13 mouse cellular contexts compared by ENCODE assay signal in the genomic region with DNA sequence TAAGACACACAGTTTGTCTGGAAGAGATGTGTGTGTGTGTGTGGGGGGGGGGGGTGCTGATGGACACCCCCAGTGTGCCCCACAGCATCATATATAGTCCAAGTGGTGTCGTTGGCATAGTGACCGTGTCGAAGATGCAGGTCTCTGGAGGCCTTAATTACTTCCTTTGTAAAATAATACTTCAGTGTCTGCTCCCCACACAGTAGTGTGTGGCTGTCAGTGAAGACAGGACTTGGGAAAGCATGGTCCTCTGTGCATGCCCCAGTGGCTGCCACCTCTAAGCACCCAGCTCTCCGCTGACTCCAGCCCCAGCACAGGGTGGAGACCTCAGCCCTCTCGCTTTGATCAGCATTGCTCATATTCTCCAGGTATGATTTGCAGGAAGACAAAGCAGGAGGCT.
DNase-seq lines count a peak whose midpoint lies in the region; ATAC-seq and TF ChIP-seq lines count a peak whose summit lies in the region.
"Had no signal": no experiment of that assay in that cellular context is flagged by ENCODE, and none has a peak within 500 bp of the region (broad histone marks: within the 10 kb centered on the region; RNA-seq: fewer than 3 reads in every experiment).

No protein-coding gene starts in this region.

- H3K4me3 ChIP-seq in hindbrain, embryonic 11.5 days (ENCODE audit: low read depth, low read length) = no peak overlapping the region
- no peak overlapping the region for H3K4me3 ChIP-seq in hindbrain, embryonic 10.5 days
- H3K4me3 ChIP-seq in lung, embryonic 14.5 days (ENCODE audit: low read depth, low read length) = no peak overlapping the region
- no peak overlapping the region for H3K4me3 ChIP-seq in liver, embryonic 13.5 days (replicated peaks)
- no peak overlapping the region for H3K4me3 ChIP-seq in stomach, embryonic 15.5 days (replicated peaks)
- H3K4me3 ChIP-seq: forebrain, embryonic 12.5 days; heart, embryonic 13.5 days had no signal

- H3K9ac ChIP-seq in hindbrain, embryonic 11.5 days (ENCODE audit: low read depth, low read length) = no peak overlapping the region
- no peak overlapping the region for H3K9ac ChIP-seq in lung, embryonic 14.5 days
- H3K9ac ChIP-seq in liver, embryonic 13.5 days = no peak overlapping the region
- H3K9ac ChIP-seq in stomach, embryonic 15.5 days = no peak overlapping the region
- H3K9ac ChIP-seq: forebrain, embryonic 12.5 days; heart, embryonic 13.5 days; liver, embryonic 14.5 days had no signal

- no peaks in the 10 kb centered on the region for H3K36me3 ChIP-seq in hindbrain, embryonic 11.5 days (ENCODE audit: control insufficient read depth, insufficient read depth, low read length)
- peaks cover 17% of the 10 kb centered on the region; the same call in 1 of the 2 replicates for H3K36me3 ChIP-seq in hindbrain, embryonic 10.5 days
- H3K36me3 ChIP-seq in lung, embryonic 14.5 days (ENCODE audit: insufficient read depth) = no peaks in the 10 kb centered on the region
- no peaks in the 10 kb centered on the region for H3K36me3 ChIP-seq in liver, embryonic 13.5 days
- no peaks in the 10 kb centered on the region for H3K36me3 ChIP-seq in stomach, embryonic 15.5 days
- H3K36me3 ChIP-seq: forebrain, embryonic 12.5 days; heart, embryonic 13.5 days had no signal

- DNase-seq in hindbrain, embryonic 11.5 days (ENCODE audit: low spot score) = no peak
- DNase-seq in hindbrain, embryonic 10.5 days (ENCODE audit: low spot score) = no peak
- no peak for DNase-seq in lung, embryonic 14.5 days
- no peak for DNase-seq in lung, postnatal 36 days
- DNase-seq in liver, embryonic 13.5 days = no peak
- no peak for DNase-seq in Muller cell, postnatal 12 days (ENCODE audit: inconsistent ontology term)
- DNase-seq in spleen, adult 18-20 months = no peak
- DNase-seq: cerebellum, adult 11 months had no signal

- no peaks in the 10 kb centered on the region for H3K9me3 ChIP-seq in hindbrain, embryonic 11.5 days (ENCODE audit: control insufficient read depth, low read length)
- H3K9me3 ChIP-seq in hindbrain, embryonic 10.5 days = no peaks in the 10 kb centered on the region
- no peaks in the 10 kb centered on the region for H3K9me3 ChIP-seq in lung, embryonic 14.5 days (ENCODE audit: low read depth, low read length)
- no peaks in the 10 kb centered on the region for H3K9me3 ChIP-seq in liver, embryonic 13.5 days (replicated peaks)
- no peaks in the 10 kb centered on the region for H3K9me3 ChIP-seq in stomach, embryonic 15.5 days
- H3K9me3 ChIP-seq: forebrain, embryonic 12.5 days; heart, embryonic 13.5 days had no signal

- ATAC-seq in hindbrain, embryonic 11.5 days (ENCODE audit: low FRiP score) = peak; percentile 56; the same call in 1 of the 2 replicates
- 0 out of 2 replicates have a peak, but pooled peaks have one; percentile 36 for ATAC-seq in lung, embryonic 14.5 days (ENCODE audit: insufficient read depth)
- ATAC-seq in liver, embryonic 13.5 days (ENCODE audit: low read depth) = no peak
- ATAC-seq in stomach, embryonic 15.5 days (ENCODE audit: insufficient read depth, low FRiP score, low read depth) = no peak; the same call in 1 of the 2 replicates

- WGBS in hindbrain, embryonic 11.5 days = 55% methylated on average over 5 of the region's 5 CpGs
- 65% methylated on average over 5 of the region's 5 CpGs for WGBS in hindbrain, embryonic 10.5 days
- 80% methylated on average over 5 of the region's 5 CpGs for WGBS in lung, embryonic 14.5 days
- WGBS in liver, embryonic 13.5 days (ENCODE audit: insufficient replicate concordance) = 73% methylated on average over 5 of the region's 5 CpGs
- WGBS in stomach, embryonic 15.5 days = 70% methylated on average over 5 of the region's 5 CpGs

- no peak overlapping the region for H3K4me2 ChIP-seq in hindbrain, embryonic 11.5 days (replicated peaks; ENCODE audit: low read depth, low read length)
- no peak overlapping the region for H3K4me2 ChIP-seq in lung, embryonic 14.5 days
- H3K4me2 ChIP-seq in liver, embryonic 13.5 days = peak overlapping the region; percentile 30; the same call in 1 of the 2 replicates
- no peak overlapping the region for H3K4me2 ChIP-seq in stomach, embryonic 15.5 days
- H3K4me2 ChIP-seq: forebrain, embryonic 12.5 days; heart, embryonic 13.5 days had no signal

- TF ChIP-seq CTCF in lung, embryonic 14.5 days (IDR thresholded peaks at IDR 0.05; ENCODE audit: low read depth) = no peak

- peaks cover 6% of the 10 kb centered on the region; the same call in 1 of the 2 replicates for H3K4me1 ChIP-seq in hindbrain, embryonic 11.5 days (replicated peaks; ENCODE audit: control insufficient read depth, insufficient read depth, low read length)
- peaks cover 29% of the 10 kb centered on the region for H3K4me1 ChIP-seq in hindbrain, embryonic 10.5 days (replicated peaks)
- H3K4me1 ChIP-seq in lung, embryonic 14.5 days (ENCODE audit: insufficient read depth) = peaks cover 4% of the 10 kb centered on the region; the same call in 1 of the 2 replicates
- H3K4me1 ChIP-seq in liver, embryonic 13.5 days (replicated peaks) = peaks cover 35% of the 10 kb centered on the region
- H3K4me1 ChIP-seq in stomach, embryonic 15.5 days = peaks cover 10% of the 10 kb centered on the region; the same call in 1 of the 2 replicates

- no peak overlapping the region for H3K27ac ChIP-seq in hindbrain, embryonic 11.5 days (ENCODE audit: low read depth, low read length)
- H3K27ac ChIP-seq in hindbrain, embryonic 10.5 days = no peak overlapping the region
- no peak overlapping the region for H3K27ac ChIP-seq in lung, embryonic 14.5 days (ENCODE audit: low read depth)
- H3K27ac ChIP-seq in liver, embryonic 13.5 days = no peak overlapping the region
- peak overlapping the region; percentile 18; the same call in 1 of the 2 replicates for H3K27ac ChIP-seq in stomach, embryonic 15.5 days
- H3K27ac ChIP-seq: forebrain, embryonic 12.5 days; heart, embryonic 13.5 days; liver, embryonic 14.5 days; macrophage had no signal

- no peaks in the 10 kb centered on the region for H3K27me3 ChIP-seq in hindbrain, embryonic 11.5 days (ENCODE audit: control insufficient read depth, insufficient read depth, low read length)
- H3K27me3 ChIP-seq in hindbrain, embryonic 10.5 days (ENCODE audit: insufficient read depth, poor library complexity, severe bottlenecking) = no peaks in the 10 kb centered on the region
- no peaks in the 10 kb centered on the region for H3K27me3 ChIP-seq in lung, embryonic 14.5 days (ENCODE audit: insufficient read depth, low read length)
- no peaks in the 10 kb centered on the region for H3K27me3 ChIP-seq in liver, embryonic 13.5 days
- H3K27me3 ChIP-seq in stomach, embryonic 15.5 days (replicated peaks) = no peaks in the 10 kb centered on the region
- H3K27me3 ChIP-seq: forebrain, embryonic 12.5 days; heart, embryonic 13.5 days had no signal

Comparison
In these comparisons a context has a peak if more than half of its experiments do, and no peak if none do; other contexts are left out.
1. ATAC-seq: peak in hindbrain, embryonic 11.5 days (single experiment) and lung, embryonic 14.5 days (single experiment); none in liver, embryonic 13.5 days (single experiment) and stomach, embryonic 15.5 days (single experiment).